Mouse (Mus musculus): ENCODE data around the gene Ano6. TPM values are rescaled to one million over a fixed set of nuclear protein-coding genes. Genes with fewer than 3 reads are reported as not detected.

The Ano6 gene
- polyA plus RNA-seq, 1 experiment from 2014 or later = 35.2 TPM

- 39% methylated on average over 5 of the region's 5 CpGs for WGBS
- ATAC-seq (replicated peaks; ENCODE audit: low FRiP score, low read depth) (no peak), DNase-seq (ENCODE audit: low spot score) (no peak)
- H3K9ac ChIP-seq (ENCODE audit: low read depth, low read length) = no peak overlapping the region
- H3K4me2 ChIP-seq (ENCODE audit: low read length) = no peak overlapping the region
- no peak overlapping the region for H3K27ac ChIP-seq
- H3K4me3 ChIP-seq (replicated peaks; ENCODE audit: low read depth, low read length) = no peak overlapping the region
- H3K4me1 ChIP-seq (replicated peaks; ENCODE audit: insufficient read depth, low read length) = peaks cover 7% of the 10 kb centered on the region
- no peaks in the 10 kb centered on the region for H3K27me3 ChIP-seq (ENCODE audit: insufficient read depth, low read length)
- H3K9me3 ChIP-seq (replicated peaks; ENCODE audit: low read length) = no peaks in the 10 kb centered on the region
- no peak for TF ChIP-seq CTCF (IDR thresholded peaks at IDR 0.05; ENCODE audit: low read depth)
- H3K36me3 ChIP-seq (ENCODE audit: insufficient read depth, low read length) = no peaks in the 10 kb centered on the region
These were observed 96.7 kb downstream of the Ano6 start for GRCm38 (mm10) chr15:95887365-95887764.

DNA sequence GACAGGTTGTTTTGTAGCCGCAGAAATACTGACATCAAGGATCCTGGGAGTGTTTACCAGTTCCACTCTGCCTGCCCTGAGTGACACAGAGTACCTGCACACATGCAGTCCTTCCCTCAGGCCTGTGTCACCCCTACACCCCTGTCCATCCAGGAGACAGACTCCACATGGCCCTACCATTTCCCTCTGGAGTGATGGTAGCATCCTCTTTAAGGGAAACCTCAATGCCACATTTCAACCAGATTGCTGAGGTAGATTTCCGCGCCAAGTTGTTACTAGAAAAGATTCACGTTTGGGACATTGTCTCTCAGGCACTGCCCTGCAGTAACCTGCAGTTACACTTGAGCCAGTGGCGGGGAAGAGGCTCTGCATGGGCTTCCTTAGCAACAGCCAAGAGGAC, 97.9 kb downstream of the Ano6 start:
- H3K9me3 ChIP-seq (replicated peaks; ENCODE audit: low read length) = no peaks in the 10 kb centered on the region
- DNase-seq (ENCODE audit: low spot score) (no peak), ATAC-seq (replicated peaks; ENCODE audit: low FRiP score, low read depth) (no peak)
- WGBS = 84% methylated on average over 5 of the region's 5 CpGs
- H3K4me3 ChIP-seq (replicated peaks; ENCODE audit: low read depth, low read length) = no peak overlapping the region
- TF ChIP-seq CTCF (IDR thresholded peaks at IDR 0.05; ENCODE audit: low read depth) = no peak
- H3K4me1 ChIP-seq (replicated peaks; ENCODE audit: insufficient read depth, low read length) = peaks cover 7% of the 10 kb centered on the region
- no peak overlapping the region for H3K4me2 ChIP-seq (ENCODE audit: low read length)
- H3K36me3 ChIP-seq (ENCODE audit: insufficient read depth, low read length) = no peaks in the 10 kb centered on the region
- H3K27me3 ChIP-seq (ENCODE audit: insufficient read depth, low read length) = no peaks in the 10 kb centered on the region
- no peak overlapping the region for H3K27ac ChIP-seq
- H3K9ac ChIP-seq (ENCODE audit: low read depth, low read length) = no peak overlapping the region

DNA sequence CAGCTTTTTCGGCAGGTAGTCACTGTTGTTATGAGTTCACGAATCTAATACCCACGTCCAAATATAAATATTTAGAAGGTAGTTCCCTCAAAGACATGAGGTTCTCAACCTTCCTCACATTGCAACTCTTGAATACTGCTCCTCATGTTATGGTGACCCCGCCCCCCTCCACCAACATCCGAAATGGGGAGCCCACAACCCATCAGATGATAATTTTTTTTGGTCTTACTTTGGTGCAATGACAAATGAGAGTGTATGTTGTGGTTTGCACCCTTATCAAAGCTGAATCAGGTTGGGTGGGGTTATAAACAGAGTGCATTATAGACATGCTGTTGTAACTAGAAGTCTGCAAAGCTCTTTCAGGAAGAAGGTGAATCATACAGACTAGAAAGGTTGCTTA, 99.7 kb downstream of the Ano6 start:
- 90% methylated on average over 5 of the region's 5 CpGs for WGBS
- no peak for TF ChIP-seq CTCF (IDR thresholded peaks at IDR 0.05; ENCODE audit: low read depth)

GRCm38 (mm10) chr15:95892171-95892570, 101.5 kb downstream of the Ano6 start:
- no peaks in the 10 kb centered on the region for H3K9me3 ChIP-seq (replicated peaks; ENCODE audit: low read length)
- TF ChIP-seq CTCF (IDR thresholded peaks at IDR 0.05; ENCODE audit: low read depth) = no peak
- H3K4me3 ChIP-seq (replicated peaks; ENCODE audit: low read depth, low read length) = no peak overlapping the region
- no peak overlapping the region for H3K27ac ChIP-seq
- H3K9ac ChIP-seq (ENCODE audit: low read depth, low read length) = no peak overlapping the region
- ATAC-seq (replicated peaks; ENCODE audit: low FRiP score, low read depth) = no peak
- 0 out of 2 replicates have a peak, but pooled peaks cover 14% of the 10 kb centered on the region for H3K36me3 ChIP-seq (ENCODE audit: insufficient read depth, low read length)
- H3K27me3 ChIP-seq (ENCODE audit: insufficient read depth, low read length) = no peaks in the 10 kb centered on the region
- no peak overlapping the region for H3K4me2 ChIP-seq (ENCODE audit: low read length)
- 60% methylated on average over 4 of the region's 4 CpGs for WGBS
- H3K4me1 ChIP-seq (replicated peaks; ENCODE audit: insufficient read depth, low read length) = no peaks in the 10 kb centered on the region
- no peak for DNase-seq (ENCODE audit: low spot score)

More for the DNA sequence above, 99.7 kb downstream of the Ano6 start:
- no peak overlapping the region for H3K27ac ChIP-seq
- no peaks in the 10 kb centered on the region for H3K27me3 ChIP-seq (ENCODE audit: insufficient read depth, low read length)
- no peak for ATAC-seq (replicated peaks; ENCODE audit: low FRiP score, low read depth)
- no peak overlapping the region for H3K9ac ChIP-seq (ENCODE audit: low read depth, low read length)
- no peaks in the 10 kb centered on the region for H3K9me3 ChIP-seq (replicated peaks; ENCODE audit: low read length)
- no peak overlapping the region for H3K4me2 ChIP-seq (ENCODE audit: low read length)
- DNase-seq (ENCODE audit: low spot score) = no peak
- 0 out of 2 replicates have a peak, but pooled peaks cover 9% of the 10 kb centered on the region for H3K36me3 ChIP-seq (ENCODE audit: insufficient read depth, low read length)
- H3K4me1 ChIP-seq (replicated peaks; ENCODE audit: insufficient read depth, low read length) = peaks cover 7% of the 10 kb centered on the region
- H3K4me3 ChIP-seq (replicated peaks; ENCODE audit: low read depth, low read length) = no peak overlapping the region

DNA sequence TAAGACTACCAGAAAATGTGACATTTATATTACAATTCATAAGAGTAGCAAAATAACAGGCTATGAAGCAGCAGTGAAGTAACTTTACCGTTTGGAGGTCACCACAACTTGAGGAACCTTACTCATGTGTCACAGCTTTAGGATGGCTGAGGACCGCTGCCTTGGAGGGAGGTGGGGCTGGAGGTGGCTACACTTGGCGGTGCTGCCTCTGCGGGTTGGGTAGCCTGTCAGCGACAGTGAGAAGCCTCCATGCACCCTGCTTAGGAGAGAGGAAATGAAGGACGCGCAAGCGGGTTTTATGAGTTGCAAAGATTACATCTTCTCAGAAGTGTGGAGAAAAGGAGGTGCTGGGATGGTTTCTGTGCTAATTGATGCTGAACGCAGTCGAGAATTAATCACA, 102.3 kb downstream of the Ano6 start:
- Histone ChIP-seq H3K9ac (ENCODE audit: low read depth, low read length) (no peak overlapping the region), H3K4me1 (replicated peaks; ENCODE audit: insufficient read depth, low read length) (no peaks in the 10 kb centered on the region), H3K27me3 (ENCODE audit: insufficient read depth, low read length) (no peaks in the 10 kb centered on the region), H3K9me3 (replicated peaks; ENCODE audit: low read length) (no peaks in the 10 kb centered on the region), H3K36me3 (ENCODE audit: insufficient read depth, low read length) (0 out of 2 replicates have a peak, but pooled peaks cover 14% of the 10 kb centered on the region), H3K27ac (no peak overlapping the region), H3K4me3 (replicated peaks; ENCODE audit: low read depth, low read length) (no peak overlapping the region), H3K4me2 (ENCODE audit: low read length) (no peak overlapping the region)
- ATAC-seq (replicated peaks; ENCODE audit: low FRiP score, low read depth) (no peak), DNase-seq (ENCODE audit: low spot score) (no peak)
- TF ChIP-seq CTCF (IDR thresholded peaks at IDR 0.05; ENCODE audit: low read depth) = no peak
- WGBS = 41% methylated on average over 10 of the region's 10 CpGs

DNA sequence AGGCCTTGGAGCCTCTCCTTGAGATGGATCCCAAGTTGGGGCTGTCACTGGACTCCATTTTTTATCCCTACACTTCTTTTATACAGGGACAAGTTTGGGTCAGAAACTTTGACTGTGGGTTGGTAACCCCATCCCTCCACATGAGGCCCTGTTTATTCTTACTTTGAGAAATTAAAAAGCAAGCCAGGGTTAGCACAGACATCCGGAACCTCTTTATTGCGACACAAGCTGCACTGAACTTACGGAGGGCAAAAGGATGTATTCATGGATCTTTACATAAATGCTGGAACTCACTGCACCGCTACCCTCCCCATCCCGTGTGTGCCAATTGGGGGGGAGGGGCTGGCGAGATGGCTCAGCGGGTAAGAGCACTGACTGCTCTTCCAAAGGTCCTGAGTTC, 105.1 kb downstream of the Ano6 start:
- no peaks in the 10 kb centered on the region for H3K4me1 ChIP-seq (replicated peaks; ENCODE audit: insufficient read depth, low read length)
- no peak for TF ChIP-seq CTCF (IDR thresholded peaks at IDR 0.05; ENCODE audit: low read depth)
- WGBS = 95% methylated on average over 7 of the region's 7 CpGs
- H3K27me3 ChIP-seq (ENCODE audit: insufficient read depth, low read length) = no peaks in the 10 kb centered on the region
- no peak overlapping the region for H3K9ac ChIP-seq (ENCODE audit: low read depth, low read length)
- DNase-seq (ENCODE audit: low spot score) (no peak), ATAC-seq (replicated peaks; ENCODE audit: low FRiP score, low read depth) (no peak)
- H3K4me3 ChIP-seq (replicated peaks; ENCODE audit: low read depth, low read length) = no peak overlapping the region
- H3K36me3 ChIP-seq (ENCODE audit: insufficient read depth, low read length) = 0 out of 2 replicates have a peak, but pooled peaks cover 14% of the 10 kb centered on the region
- no peaks in the 10 kb centered on the region for H3K9me3 ChIP-seq (replicated peaks; ENCODE audit: low read length)
- H3K27ac ChIP-seq = no peak overlapping the region
- H3K4me2 ChIP-seq (ENCODE audit: low read length) = no peak overlapping the region

DNA sequence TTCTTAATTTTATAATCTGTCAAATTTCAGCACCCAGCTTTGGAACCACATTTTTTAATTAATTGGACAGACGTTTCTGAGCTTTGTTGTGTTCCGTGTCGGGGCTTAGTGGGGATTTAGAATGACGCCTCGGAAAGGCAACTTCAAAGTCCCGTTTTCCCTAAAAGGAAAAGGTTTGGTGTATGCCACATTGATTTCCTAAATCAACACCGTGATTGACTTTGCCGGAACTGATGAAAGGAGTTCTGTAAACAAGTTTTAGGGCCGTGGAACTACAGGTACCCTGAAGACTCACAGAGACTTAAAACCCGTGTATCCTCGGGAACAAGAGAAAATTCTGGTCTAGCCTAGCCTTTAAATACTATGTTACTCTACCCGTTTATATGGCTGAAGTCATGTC, 107.0 kb downstream of the Ano6 start:
- no peaks in the 10 kb centered on the region for H3K27me3 ChIP-seq (ENCODE audit: insufficient read depth, low read length)
- H3K27ac ChIP-seq = no peak overlapping the region
- no peak overlapping the region for H3K4me2 ChIP-seq (ENCODE audit: low read length)
- WGBS = 85% methylated on average over 12 of the region's 12 CpGs
- 0 out of 2 replicates have a peak, but pooled peaks cover 14% of the 10 kb centered on the region for H3K36me3 ChIP-seq (ENCODE audit: insufficient read depth, low read length)
- TF ChIP-seq CTCF (IDR thresholded peaks at IDR 0.05; ENCODE audit: low read depth) = no peak
- H3K9me3 ChIP-seq (replicated peaks; ENCODE audit: low read length) = no peaks in the 10 kb centered on the region
- H3K9ac ChIP-seq (ENCODE audit: low read depth, low read length) = no peak overlapping the region
- H3K4me3 ChIP-seq (replicated peaks; ENCODE audit: low read depth, low read length) = no peak overlapping the region
- H3K4me1 ChIP-seq (replicated peaks; ENCODE audit: insufficient read depth, low read length) = no peaks in the 10 kb centered on the region
- ATAC-seq (replicated peaks; ENCODE audit: low FRiP score, low read depth) = no peak
- no peak for DNase-seq (ENCODE audit: low spot score)
